Mouse (Mus musculus): ENCODE measurements around the gene Ppp2r3a.

- TF ChIP-seq CTCF (IDR thresholded peaks at IDR 0.05; ENCODE audit: low read depth, low read length) = no peak
- TF ChIP-seq POLR2A (IDR thresholded peaks at IDR 0.05; ENCODE audit: insufficient read depth, low read length) = no peak
- TF ChIP-seq EP300 (IDR thresholded peaks at IDR 0.05; ENCODE audit: insufficient read depth, low read depth, low read length) = no peak
These were observed 175.3 kb downstream of the Ppp2r3a start for GRCm38 (mm10) chr9:101076095-101076875.

Data from ES-Bruce4 (cell line).